Mouse (Mus musculus) left cerebral cortex, adult 8-10 months (tissue): Measurements from ENCODE around the gene Adgrv1. TPM values are rescaled to one million over a fixed set of nuclear protein-coding genes. Genes with fewer than 3 reads are reported as not detected.
"Not testable (repeated sequence)": the region's sequence is repeated elsewhere in the genome, so short reads cannot be mapped to it uniquely, and the experiment has no call there.

Experiments
- DNase-seq, 2 experiments: peaks; one replicate each; pipeline ENCODE4 v3.0.0; 2022; ENCODE audit warnings: low spot score in 2 of 2
- total RNA-seq, 4 experiments: library from RNA; stranded (reverse); gene quantifications; 2 replicates each; pipeline ENCODE4 v1.2.4; 2022

Adgrv1 gene
- total RNA-seq, 4 experiments from 2014 or later, result 2.0 to 2.3 (median 2.2) TPM

DNA sequence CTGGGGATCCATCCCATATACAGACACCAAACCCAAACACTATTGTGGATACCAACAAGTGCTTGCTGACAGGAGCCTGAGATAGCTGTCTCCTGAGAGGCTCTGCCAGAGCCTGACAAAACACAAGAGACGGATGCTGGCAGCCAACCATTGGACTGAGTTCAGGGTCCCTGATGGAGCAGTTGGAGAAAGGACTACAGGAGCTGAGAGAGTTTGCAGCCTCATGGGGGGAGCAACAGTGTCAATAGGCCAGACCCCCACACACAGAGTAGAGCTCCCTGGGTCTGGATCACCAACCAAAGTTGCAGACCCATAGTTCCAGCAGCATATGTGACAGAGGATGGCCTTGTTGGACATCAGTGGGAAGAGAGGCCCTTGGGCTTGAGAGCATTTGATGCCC lies 5.1 kb downstream of the Adgrv1 start:
- DNase-seq, result not testable (repeated sequence)

DNA sequence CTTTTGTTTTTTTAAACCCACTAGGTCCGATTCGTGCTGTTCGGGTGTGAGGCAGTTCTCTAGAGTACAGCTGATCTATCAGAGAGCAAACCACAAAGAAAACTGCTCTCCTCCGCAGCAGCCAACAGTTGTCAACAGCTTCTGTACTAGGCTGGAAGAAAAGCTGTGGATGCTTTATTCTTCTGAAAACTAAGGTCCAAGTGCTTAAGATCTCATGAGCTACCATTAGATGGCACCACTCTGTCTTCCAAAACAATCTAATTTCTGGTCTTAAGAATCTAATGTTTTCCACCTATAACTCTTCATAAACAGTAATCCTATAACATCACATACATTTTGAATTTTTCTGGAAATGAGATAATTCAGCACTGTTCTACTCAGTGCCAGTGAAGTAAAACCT lies 22.6 kb downstream of the Adgrv1 start:
- no peak for DNase-seq

- DNase-seq, result no peak
These were observed 26.0 kb downstream of the Adgrv1 start for GRCm38 (mm10) chr13:81606991-81607390.

- no peak for DNase-seq
These were observed 35.9 kb downstream of the Adgrv1 start for GRCm38 (mm10) chr13:81596910-81597607.

DNA sequence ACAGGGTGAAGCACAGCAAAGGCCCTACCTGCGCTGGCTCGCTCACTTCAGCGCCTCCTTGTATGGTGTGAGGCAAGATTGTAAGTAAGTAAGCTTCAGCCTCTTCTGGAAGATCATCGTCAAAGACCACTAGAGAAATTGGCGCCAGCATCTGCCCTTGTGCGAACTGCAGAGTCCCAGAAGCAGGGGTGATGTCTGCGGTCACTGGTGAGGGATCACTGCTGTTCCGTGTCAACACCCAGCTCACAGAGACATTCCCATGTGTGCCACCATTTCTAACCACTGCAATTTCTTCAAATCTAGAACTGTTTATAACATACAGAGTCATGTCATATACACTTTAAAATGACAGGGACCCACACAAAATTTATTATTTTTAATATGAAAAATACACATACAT lies 54.3 kb downstream of the Adgrv1 start:
- DNase-seq, result no peak

GRCm38 (mm10) chr13:81570241-81570821 lies 62.6 kb downstream of the Adgrv1 start:
- no peak for DNase-seq

DNA sequence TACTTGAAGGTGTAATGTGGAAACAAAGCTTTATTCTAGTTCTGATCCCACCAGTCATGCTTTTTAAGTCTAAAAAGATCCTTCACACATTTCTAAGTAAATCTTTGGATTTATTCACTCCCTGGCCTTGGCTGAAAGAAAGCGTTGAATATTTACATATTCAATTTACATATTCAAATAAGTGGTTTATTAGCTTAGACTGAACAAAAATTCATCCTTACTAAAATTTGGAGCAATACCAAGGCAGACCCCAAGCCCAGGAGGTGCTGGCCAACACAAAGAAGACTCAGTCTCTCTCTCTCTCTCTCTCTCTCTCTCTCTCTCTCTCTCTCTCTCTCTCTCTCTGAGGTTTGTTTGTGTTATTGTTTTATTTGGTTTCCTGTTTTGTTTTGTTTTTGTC lies 82.9 kb downstream of the Adgrv1 start:
- DNase-seq, result no peak

DNA sequence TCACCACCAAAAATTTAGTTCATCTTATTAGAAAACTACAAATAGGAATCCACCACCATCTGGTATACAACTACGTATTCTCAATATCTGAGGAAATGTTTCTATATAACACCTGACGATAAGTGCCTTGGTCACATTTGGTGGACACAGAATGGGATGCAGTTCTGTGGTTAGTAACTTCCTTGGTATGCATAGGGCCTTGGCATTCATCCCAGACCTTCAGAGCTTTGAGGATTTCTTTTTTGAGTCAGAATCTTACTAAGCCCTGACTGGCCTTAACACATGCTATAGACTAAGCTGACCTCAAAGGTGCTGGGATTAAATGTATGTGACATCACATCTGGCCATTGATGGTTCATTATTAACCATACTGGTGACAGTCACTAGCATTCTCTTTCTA lies 98.0 kb downstream of the Adgrv1 start:
- DNase-seq, result no peak

- DNase-seq, result no peak
These were observed 106.3 kb downstream of the Adgrv1 start for GRCm38 (mm10) chr13:81526687-81527086.

DNA sequence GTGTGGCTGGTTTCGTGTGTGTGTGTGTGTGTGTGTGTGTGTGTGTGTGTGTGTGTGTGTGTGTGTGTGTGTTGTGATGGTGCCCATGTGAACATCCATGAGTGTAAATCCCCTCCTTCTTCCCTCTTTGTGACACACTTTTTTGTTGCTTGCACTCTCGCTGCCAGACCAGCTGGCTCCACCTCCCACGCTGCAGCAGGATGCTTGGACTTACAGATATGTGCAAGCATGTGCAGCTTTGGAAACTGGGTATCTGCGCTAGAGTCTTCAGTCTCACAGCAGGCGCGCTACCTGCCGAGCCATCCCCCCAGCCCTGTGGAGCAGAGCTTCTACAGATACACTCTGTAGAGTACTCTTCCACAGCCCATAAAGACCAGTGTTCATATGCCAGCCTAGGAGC lies 122.8 kb downstream of the Adgrv1 start:
- DNase-seq, result peak in 1 of 2 experiments; percentile 36

GRCm38 (mm10) chr13:81497035-81497434 lies 135.9 kb downstream of the Adgrv1 start:
- no peak for DNase-seq

GRCm38 (mm10) chr13:81491971-81492370 lies 141.0 kb downstream of the Adgrv1 start:
- DNase-seq, result peak in 1 of 2 experiments; percentile 14

DNA sequence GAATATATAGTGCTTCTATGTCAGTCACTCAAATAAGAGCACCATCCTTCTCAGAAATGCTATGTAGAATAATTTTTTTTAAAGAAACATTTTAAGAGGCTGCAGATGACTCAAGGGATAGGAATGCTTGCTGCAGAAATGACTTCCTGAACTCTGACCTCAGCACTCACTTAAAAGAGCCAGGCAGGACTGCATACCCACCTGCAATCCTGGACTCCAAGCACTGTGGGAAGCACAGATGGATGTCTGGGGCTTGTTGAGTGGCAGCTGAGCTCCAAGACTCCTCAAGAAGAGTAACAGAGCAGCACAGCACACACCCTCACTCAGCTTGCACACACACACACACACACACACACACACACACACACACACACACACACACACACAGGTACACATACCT lies 146.0 kb downstream of the Adgrv1 start:
- DNase-seq, result no peak

GRCm38 (mm10) chr13:81473750-81474149 lies 159.2 kb downstream of the Adgrv1 start:
- no peak for DNase-seq

- DNase-seq, result peak; percentile 5 to 42
These were observed 166.3 kb downstream of the Adgrv1 start for GRCm38 (mm10) chr13:81466661-81467060.

GRCm38 (mm10) chr13:81465794-81466193 lies 167.2 kb downstream of the Adgrv1 start:
- no peak for DNase-seq

- no peak for DNase-seq
These were observed 183.3 kb downstream of the Adgrv1 start for GRCm38 (mm10) chr13:81449630-81450029.

GRCm38 (mm10) chr13:81449198-81449597 lies 183.8 kb downstream of the Adgrv1 start:
- no peak for DNase-seq

DNA sequence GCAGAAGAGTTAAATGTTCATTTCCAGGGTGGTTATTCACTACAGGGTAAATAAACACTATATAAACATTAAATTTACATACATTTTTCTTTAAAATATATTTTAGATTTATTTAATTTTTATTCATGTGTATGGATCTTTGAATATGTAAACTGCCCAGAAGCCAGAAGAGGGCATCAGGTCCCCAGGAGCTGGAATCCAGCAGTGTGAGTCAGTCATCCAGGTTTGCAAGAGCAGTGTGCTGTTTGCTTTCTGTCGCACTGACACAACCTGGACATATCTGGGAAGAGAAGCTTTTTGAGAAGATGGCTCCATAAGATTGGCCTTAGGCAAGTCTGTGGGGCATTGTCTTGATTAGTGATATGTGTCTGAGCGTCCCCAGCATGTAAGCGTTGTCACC lies 191.5 kb downstream of the Adgrv1 start:
- DNase-seq, result no peak

GRCm38 (mm10) chr13:81439390-81440025 lies 193.4 kb downstream of the Adgrv1 start:
- DNase-seq, result peak; percentile 36 to 84

DNA sequence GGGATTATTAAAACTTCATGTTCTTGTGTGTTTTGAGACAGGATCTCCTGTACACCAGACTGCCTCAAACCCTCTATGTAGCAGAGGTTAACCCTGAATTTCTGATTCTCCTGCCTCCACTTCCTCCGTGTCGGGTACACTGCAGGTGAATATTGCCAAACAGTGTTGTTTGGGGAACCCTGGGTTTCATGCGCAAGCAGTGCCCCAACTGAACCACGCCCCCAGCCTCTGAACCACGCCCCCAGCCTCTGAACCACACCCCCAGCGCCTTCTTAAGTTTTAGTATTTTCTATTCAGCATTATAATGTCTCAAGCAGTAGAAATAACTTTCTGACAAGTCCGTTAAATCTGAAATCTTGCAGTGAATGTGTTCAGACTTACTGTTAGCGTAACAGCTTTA lies 195.9 kb downstream of the Adgrv1 start:
- DNase-seq, result no peak

DNA sequence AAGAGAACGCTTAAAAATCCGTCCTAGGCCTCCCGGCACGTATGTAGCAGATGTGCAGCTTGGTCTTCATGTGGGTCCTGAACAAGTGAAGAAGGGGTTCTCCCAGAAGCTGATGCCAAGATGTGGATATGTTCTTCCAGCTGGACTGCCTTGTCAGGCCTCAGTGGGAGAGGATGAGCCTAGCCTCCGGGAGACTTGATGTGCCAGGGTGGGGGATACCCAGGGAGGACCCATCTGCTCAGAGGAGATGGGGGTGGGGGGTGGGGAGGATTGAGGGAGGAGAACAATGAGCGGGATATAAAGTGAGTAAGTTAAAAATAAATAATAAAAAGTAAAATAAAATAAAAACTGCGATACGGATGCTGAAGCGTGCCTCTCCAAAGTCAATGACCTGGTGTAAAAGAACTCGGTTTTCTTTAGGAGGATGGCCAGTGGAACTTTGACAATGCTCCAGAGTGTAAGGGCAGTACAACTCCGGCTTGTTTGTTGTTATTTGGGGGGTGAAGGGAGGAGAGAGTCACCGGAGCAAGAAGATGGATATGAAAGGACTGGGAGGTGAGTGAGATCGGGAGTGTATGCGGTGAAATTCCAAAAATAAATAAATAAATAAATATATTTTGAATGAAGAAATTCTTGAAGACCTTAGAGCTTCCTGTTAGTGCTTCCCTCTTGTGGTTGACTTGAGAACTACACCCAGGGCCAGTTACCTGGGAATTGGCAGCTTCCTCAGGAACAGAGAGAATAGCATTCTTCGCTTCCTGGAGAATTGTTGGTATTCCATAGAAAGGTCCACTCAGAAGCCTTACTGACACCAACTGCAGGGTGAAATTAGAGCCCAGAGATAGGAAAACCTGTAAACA lies 205.8 kb downstream of the Adgrv1 start:
- peak in 1 of 2 experiments; percentile 27 for DNase-seq
